Mouse (Mus musculus): ENCODE measurements around the gene Parp8. TPM values are rescaled to one million over a fixed set of nuclear protein-coding genes. Genes with fewer than 3 reads are reported as not detected.
A peak's percentile ranks its signal among the peaks of the same experiment; 100 is the strongest.

Parp8 gene
- polyA plus RNA-seq, 2 experiments: 20.0 to 37.7 TPM

DNA sequence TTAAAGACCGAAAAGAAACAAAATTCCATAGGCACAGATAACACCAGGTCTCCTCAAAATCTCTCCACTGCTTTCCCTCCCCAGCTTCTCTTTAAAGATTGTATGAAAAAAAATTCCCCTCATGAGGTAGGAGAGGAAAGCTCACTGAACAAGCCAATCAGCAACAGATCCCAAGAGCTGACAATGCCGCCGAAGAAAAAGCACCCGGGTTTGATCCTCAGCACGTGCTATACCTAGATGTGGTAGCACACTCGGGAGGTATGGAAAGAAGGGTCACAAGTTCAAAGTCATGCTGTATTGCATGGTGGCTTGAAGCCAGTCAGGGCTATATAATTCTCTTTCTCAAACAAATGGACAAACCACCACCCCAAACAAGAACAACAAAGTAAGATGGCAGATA, 76.3 kb downstream of the Parp8 start:
- no peaks in the 10 kb centered on the region for H3K9me3 ChIP-seq (ENCODE audit: control insufficient read depth, low read length)
- WGBS: 91% methylated on average over 6 of the region's 6 CpGs

DNA sequence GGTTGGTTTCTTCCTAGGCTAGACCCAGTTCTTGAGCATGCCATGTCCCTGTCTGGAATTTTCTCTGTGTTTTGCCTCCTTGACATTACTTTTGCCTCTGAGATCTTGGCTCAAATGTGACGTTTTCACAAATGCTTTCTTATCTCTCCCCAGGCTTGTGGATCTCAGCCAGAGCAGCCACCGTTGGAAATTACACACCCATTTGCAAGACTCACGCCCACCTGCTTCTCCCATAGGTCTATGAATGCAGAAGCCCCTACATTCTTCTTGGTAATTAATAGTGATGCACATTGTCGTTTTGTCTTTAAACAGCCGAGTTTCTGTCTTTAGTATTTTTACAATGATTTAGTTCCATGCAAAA, 77.1 kb downstream of the Parp8 start:
- Histone ChIP-seq H3K4me3 (replicated peaks; ENCODE audit: low read length) (no peak overlapping the region), H3K27ac (replicated peaks; ENCODE audit: low read depth, low read length) (no peak overlapping the region), H3K27me3 (ENCODE audit: control insufficient read depth, insufficient read depth, low read length) (no peaks in the 10 kb centered on the region), H3K4me1 (ENCODE audit: control insufficient read depth, insufficient read depth, low read length) (peaks cover 17% of the 10 kb centered on the region), H3K36me3 (ENCODE audit: control insufficient read depth, insufficient read depth, low read length) (no peaks in the 10 kb centered on the region), H3K9ac (ENCODE audit: low read depth, low read length, severe bottlenecking) (no peak overlapping the region), H3K9me3 (ENCODE audit: control insufficient read depth, low read length) (no peaks in the 10 kb centered on the region), H3K4me2 (replicated peaks; ENCODE audit: low read depth, low read length, severe bottlenecking) (no peak overlapping the region)
- ATAC-seq (ENCODE audit: low FRiP score, low read depth): no peak
- DNase-seq (ENCODE audit: low spot score): no peak
- WGBS: 69% methylated on average over 5 of the region's 5 CpGs
- TF ChIP-seq POLR2A (IDR thresholded peaks at IDR 0.05; ENCODE audit: borderline replicate concordance, extremely low read depth, insufficient read depth, insufficient read length): no peak

More for the DNA sequence above, 76.3 kb downstream of the Parp8 start:
- Histone ChIP-seq H3K4me1 (ENCODE audit: control insufficient read depth, insufficient read depth, low read length) (peaks cover 17% of the 10 kb centered on the region), H3K27me3 (ENCODE audit: control insufficient read depth, insufficient read depth, low read length) (no peaks in the 10 kb centered on the region), H3K4me3 (replicated peaks; ENCODE audit: low read length) (no peak overlapping the region), H3K4me2 (replicated peaks; ENCODE audit: low read depth, low read length, severe bottlenecking) (no peak overlapping the region), H3K9ac (ENCODE audit: low read depth, low read length, severe bottlenecking) (no peak overlapping the region), H3K27ac (replicated peaks; ENCODE audit: low read depth, low read length) (no peak overlapping the region), H3K36me3 (ENCODE audit: control insufficient read depth, insufficient read depth, low read length) (no peaks in the 10 kb centered on the region)
- DNase-seq (ENCODE audit: low spot score) (no peak), ATAC-seq (ENCODE audit: low FRiP score, low read depth) (no peak)
- no peak for TF ChIP-seq POLR2A (IDR thresholded peaks at IDR 0.05; ENCODE audit: borderline replicate concordance, extremely low read depth, insufficient read depth, insufficient read length)

DNA sequence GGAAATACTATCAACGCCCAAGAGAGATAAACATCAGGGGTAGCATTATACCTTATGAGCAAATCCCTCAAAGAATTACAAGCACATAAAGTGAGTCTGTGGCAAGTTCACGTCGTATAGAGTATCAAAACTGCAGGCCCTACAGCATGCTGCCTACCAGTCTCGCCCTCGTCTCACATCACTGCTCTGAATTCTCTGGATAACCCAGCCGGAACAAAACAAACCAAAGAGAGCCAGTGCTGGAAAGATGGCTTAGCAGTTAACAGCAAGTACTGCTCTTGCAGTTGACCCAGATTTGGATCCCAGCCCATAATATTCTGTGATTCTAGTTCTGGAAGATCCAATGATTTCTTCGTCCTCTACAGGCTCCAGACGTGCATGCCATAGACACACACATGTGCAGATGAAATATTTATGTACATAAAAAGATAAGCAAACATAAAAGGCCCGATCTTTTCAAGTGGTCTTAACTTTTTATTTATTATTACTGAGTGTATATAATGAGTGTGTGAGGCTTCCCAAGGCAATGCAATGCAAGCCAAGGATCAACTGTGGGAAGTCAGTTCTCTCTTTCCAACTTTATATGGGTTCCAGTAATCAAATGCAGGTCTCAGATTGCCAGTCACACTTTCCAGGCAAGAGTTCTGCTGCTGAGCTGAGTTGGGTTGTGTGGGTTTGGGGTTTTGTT, 77.6 kb downstream of the Parp8 start:
- no peaks in the 10 kb centered on the region for H3K36me3 ChIP-seq (ENCODE audit: control insufficient read depth, insufficient read depth, low read length)
- no peak overlapping the region for H3K9ac ChIP-seq (ENCODE audit: low read depth, low read length, severe bottlenecking)
- H3K4me3 ChIP-seq (replicated peaks; ENCODE audit: low read length): no peak overlapping the region
- ATAC-seq (ENCODE audit: low FRiP score, low read depth) (peak; percentile 36; the same call in 1 of the 2 replicates), DNase-seq (ENCODE audit: low spot score) (no peak)
- no peak for TF ChIP-seq POLR2A (IDR thresholded peaks at IDR 0.05; ENCODE audit: borderline replicate concordance, extremely low read depth, insufficient read depth, insufficient read length)
- 42% methylated on average over 9 of the region's 9 CpGs for WGBS
- H3K27ac ChIP-seq (replicated peaks; ENCODE audit: low read depth, low read length): no peak overlapping the region
- H3K4me1 ChIP-seq (ENCODE audit: control insufficient read depth, insufficient read depth, low read length): peaks cover 17% of the 10 kb centered on the region
- no peak overlapping the region for H3K4me2 ChIP-seq (replicated peaks; ENCODE audit: low read depth, low read length, severe bottlenecking)
- no peaks in the 10 kb centered on the region for H3K9me3 ChIP-seq (ENCODE audit: control insufficient read depth, low read length)
- no peaks in the 10 kb centered on the region for H3K27me3 ChIP-seq (ENCODE audit: control insufficient read depth, insufficient read depth, low read length)

DNA sequence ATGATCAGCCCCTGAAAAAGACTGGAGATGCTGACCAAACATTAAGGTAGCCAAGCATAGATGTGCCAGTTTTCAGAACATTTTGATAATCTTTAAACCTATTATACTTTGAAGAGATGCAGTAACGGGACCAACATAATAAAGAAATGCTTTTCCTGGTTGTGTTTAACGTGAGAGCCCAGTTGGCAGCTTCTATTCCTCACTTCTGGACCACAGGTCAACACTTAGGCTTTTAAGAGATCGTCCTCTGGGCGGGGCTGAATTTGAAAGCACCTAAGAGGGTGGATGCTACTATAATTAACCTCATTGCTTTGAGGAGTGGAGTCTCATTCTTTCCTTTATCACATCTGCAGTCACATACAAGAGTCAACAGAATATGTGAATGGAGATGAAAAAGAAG, 78.8 kb downstream of the Parp8 start:
- Histone ChIP-seq H3K9me3 (ENCODE audit: control insufficient read depth, low read length) (no peaks in the 10 kb centered on the region), H3K4me3 (replicated peaks; ENCODE audit: low read length) (no peak overlapping the region), H3K4me1 (ENCODE audit: control insufficient read depth, insufficient read depth, low read length) (peaks cover 17% of the 10 kb centered on the region), H3K36me3 (ENCODE audit: control insufficient read depth, insufficient read depth, low read length) (no peaks in the 10 kb centered on the region), H3K27me3 (ENCODE audit: control insufficient read depth, insufficient read depth, low read length) (no peaks in the 10 kb centered on the region), H3K9ac (ENCODE audit: low read depth, low read length, severe bottlenecking) (no peak overlapping the region), H3K4me2 (replicated peaks; ENCODE audit: low read depth, low read length, severe bottlenecking) (no peak overlapping the region), H3K27ac (replicated peaks; ENCODE audit: low read depth, low read length) (no peak overlapping the region)
- ATAC-seq (ENCODE audit: low FRiP score, low read depth) (no peak), DNase-seq (ENCODE audit: low spot score) (no peak)
- TF ChIP-seq POLR2A (IDR thresholded peaks at IDR 0.05; ENCODE audit: borderline replicate concordance, extremely low read depth, insufficient read depth, insufficient read length): no peak
- 69% methylated on average over 4 of the region's 4 CpGs for WGBS

DNA sequence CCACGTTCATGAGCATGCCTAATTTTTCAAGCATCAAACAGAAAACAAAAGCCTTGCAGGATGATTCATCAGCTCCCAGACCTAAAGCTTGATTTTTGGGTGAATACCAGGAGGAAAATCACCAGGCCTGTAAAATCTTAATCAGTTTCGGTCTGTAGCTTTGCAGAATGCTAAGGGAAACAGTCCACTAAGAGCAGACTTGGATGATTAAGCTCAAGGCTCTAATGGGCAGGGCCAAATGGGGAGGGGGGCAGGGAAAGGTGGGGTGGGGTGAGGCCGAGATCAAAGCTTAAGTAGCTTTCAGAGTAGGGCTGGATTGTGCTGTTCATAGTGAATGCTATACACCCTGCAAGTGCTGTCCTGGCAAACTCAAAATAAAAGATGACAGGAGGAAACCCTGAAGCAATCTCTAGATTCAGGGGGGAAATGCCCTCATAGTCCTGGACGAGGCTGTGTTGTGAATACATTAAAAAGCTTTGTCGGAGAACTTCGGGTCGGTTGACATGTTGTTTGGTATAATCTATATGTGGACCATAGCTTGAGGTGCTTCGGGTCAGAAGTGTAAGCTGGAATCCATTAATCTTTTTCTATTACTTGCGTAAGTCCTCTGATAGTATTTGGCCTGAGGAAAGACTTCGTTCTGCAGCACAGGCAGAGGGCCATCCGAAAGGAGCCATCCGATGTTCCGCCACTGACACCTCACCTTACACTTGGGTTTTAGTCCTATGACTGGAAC, 83.9 kb downstream of the Parp8 start:
- no peak for ATAC-seq (ENCODE audit: low FRiP score, low read depth)

More for the DNA sequence above, 83.9 kb downstream of the Parp8 start:
- Histone ChIP-seq H3K36me3 (ENCODE audit: control insufficient read depth, insufficient read depth, low read length) (no peaks in the 10 kb centered on the region), H3K9me3 (ENCODE audit: control insufficient read depth, low read length) (no peaks in the 10 kb centered on the region), H3K4me3 (replicated peaks; ENCODE audit: low read length) (no peak overlapping the region), H3K9ac (ENCODE audit: low read depth, low read length, severe bottlenecking) (no peak overlapping the region), H3K4me1 (ENCODE audit: control insufficient read depth, insufficient read depth, low read length) (peaks cover 5% of the 10 kb centered on the region), H3K4me2 (replicated peaks; ENCODE audit: low read depth, low read length, severe bottlenecking) (no peak overlapping the region), H3K27me3 (ENCODE audit: control insufficient read depth, insufficient read depth, low read length) (no peaks in the 10 kb centered on the region), H3K27ac (replicated peaks; ENCODE audit: low read depth, low read length) (no peak overlapping the region)
- TF ChIP-seq POLR2A (IDR thresholded peaks at IDR 0.05; ENCODE audit: borderline replicate concordance, extremely low read depth, insufficient read depth, insufficient read length): no peak
- 54% methylated on average over 13 of the region's 13 CpGs for WGBS
- no peak for DNase-seq (ENCODE audit: low spot score)

All from limb, embryonic 14.5 days (tissue).